Mouse (Mus musculus) bone marrow, adult 2 months (tissue): ENCODE results near the gene Gata2.

Experiments used
- CTCF ChIP-seq: fragments of 200-500 bp; IDR thresholded peaks from 2 replicates; pipeline ENCODE4 v1.5.1; 2011; ENCODE audit warnings: low read length, control low read depth; ENCODE audit not compliant: control insufficient read depth, insufficient read depth
- POLR2A ChIP-seq: fragments of 200-500 bp; IDR thresholded peaks from 2 replicates; pipeline ENCODE4 v1.6.1; 2011; ENCODE audit warnings: low read depth, mild to moderate bottlenecking, control low read depth, low read length, borderline replicate concordance; ENCODE audit not compliant: control insufficient read depth

- TF ChIP-seq POLR2A (no peak), CTCF (no peak)
These were observed 3.8 kb downstream of the Gata2 start for GRCm38 (mm10) chr6:88197313-88198069.
